Mouse (Mus musculus): Measurements from ENCODE around the gene Suox.

DNA sequence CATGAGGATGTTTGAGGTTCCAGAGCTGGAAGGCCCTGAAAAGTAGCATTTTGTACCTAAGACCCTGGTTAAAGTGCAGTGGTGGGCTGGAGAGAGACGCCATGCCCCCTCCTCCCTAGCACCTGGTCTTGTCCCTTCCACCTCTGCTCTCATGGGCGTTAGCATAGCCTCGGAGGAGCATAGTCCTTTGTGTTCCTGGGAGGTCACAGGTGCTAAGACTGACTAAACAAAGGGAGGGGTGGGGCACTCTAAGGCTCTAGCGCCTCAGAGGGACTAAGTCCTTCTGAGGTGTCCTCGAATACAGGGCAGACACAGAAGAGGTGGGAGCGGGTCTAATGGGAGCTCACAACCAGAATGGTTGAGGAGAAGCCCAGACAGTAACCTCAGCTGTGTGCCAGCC, 42.3 kb downstream of the Suox start:
- no peak for TF ChIP-seq CTCF (conservative IDR thresholded peaks at IDR 0.05; ENCODE audit: low read length)
- TF ChIP-seq NANOG (IDR thresholded peaks at IDR 0.05; ENCODE audit: borderline replicate concordance, low read length): no peak
